21 mouse cellular contexts compared by ENCODE assay signal in the genomic region with DNA sequence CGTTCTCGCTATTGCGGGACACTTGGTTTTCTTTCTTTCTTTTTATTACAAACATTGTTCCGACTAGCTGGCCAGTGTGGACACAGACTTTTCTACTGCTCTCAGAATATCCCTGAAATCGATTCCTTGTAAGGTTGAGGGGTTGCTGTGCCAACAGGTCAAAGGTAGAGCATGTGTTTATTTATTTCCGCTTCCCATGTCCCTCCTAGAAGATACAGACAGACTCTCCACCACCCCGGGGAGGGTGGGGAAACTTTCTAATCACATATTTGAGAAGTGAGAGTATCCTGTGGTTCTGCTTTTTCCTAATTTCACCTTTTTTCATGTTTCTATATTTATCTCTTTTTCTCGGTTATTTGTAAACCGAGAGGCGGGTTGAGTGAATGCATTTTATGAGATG.
"Had no signal": no experiment of that assay in that cellular context is flagged by ENCODE, and none has a peak within 500 bp of the region (broad histone marks: within the 10 kb centered on the region; RNA-seq: fewer than 3 reads in every experiment).

No protein-coding gene starts in this region.

- H3K4me3 ChIP-seq: layer of hippocampus, adult 2 months; limb, embryonic 10.5 days; limb, embryonic 13.5 days; lung, embryonic 15.5 days; midbrain, embryonic 13.5 days; neural tube, embryonic 12.5 days; neural tube, embryonic 15.5 days had no signal

- H3K27me3 ChIP-seq: limb, embryonic 13.5 days; lung, embryonic 15.5 days; midbrain, embryonic 13.5 days; neural tube, embryonic 12.5 days; neural tube, embryonic 15.5 days had no signal

- H3K9me3 ChIP-seq: limb, embryonic 10.5 days; limb, embryonic 13.5 days; midbrain, embryonic 13.5 days; neural tube, embryonic 12.5 days; neural tube, embryonic 15.5 days had no signal

- H3K36me3 ChIP-seq: limb, embryonic 10.5 days; limb, embryonic 13.5 days; lung, embryonic 15.5 days; midbrain, embryonic 13.5 days; neural tube, embryonic 12.5 days; neural tube, embryonic 15.5 days had no signal

- DNase-seq: kidney, adult 2 months; kidney, postnatal 25 days; layer of hippocampus, adult 9-11 months; liver; liver, postnatal 0 days; lung, postnatal 10 days; right cerebral cortex, adult 18-20 months; right cerebral cortex, postnatal 25 days; spleen, adult 18-20 months; thymus, adult 18-20 months; thymus, postnatal 36 days had no signal

- H3K4me1 ChIP-seq: limb, embryonic 10.5 days; limb, embryonic 13.5 days; lung, embryonic 15.5 days; neural tube, embryonic 12.5 days; neural tube, embryonic 15.5 days had no signal

- ATAC-seq: intestine, postnatal 0 days; liver, postnatal 0 days; midbrain, embryonic 13.5 days had no signal

- H3K27ac ChIP-seq: kidney, postnatal 0 days; layer of hippocampus, adult 2 months; limb, embryonic 10.5 days; limb, embryonic 13.5 days; liver, embryonic 14.5 days; lung, embryonic 15.5 days; midbrain, embryonic 13.5 days; neural tube, embryonic 12.5 days; neural tube, embryonic 15.5 days had no signal

- H3K9ac ChIP-seq: limb, embryonic 13.5 days; liver, embryonic 14.5 days; liver, postnatal 0 days; lung, embryonic 15.5 days; midbrain, embryonic 13.5 days; neural tube, embryonic 12.5 days; neural tube, embryonic 15.5 days had no signal

- H3K4me2 ChIP-seq: limb, embryonic 13.5 days; lung, embryonic 15.5 days; midbrain, embryonic 13.5 days; neural tube, embryonic 12.5 days; neural tube, embryonic 15.5 days had no signal
